Mouse (Mus musculus) cerebral cortex, adult 2 months (tissue): ENCODE data around the gene Cog2.

Experiments
- WGBS: fragments of 180-500 bp; shearing (Covaris S2); methylation state at CpG from one replicate; pipeline ENCODE4 v1.1.7; 2018; 5-methylcytosine and 5-hydroxymethylcytosine counted together

Cog2 gene

GRCm38 (mm10) chr8:124520249-124521080 is at the start of gene Cog2:
Gene Cog2, plus strand, starts transcription at chr8:124520767.
- WGBS = 10% methylated on average over 50 of the region's 50 CpGs

- 89% methylated on average over 5 of the region's 5 CpGs for WGBS
Measured at GRCm38 (mm10) chr8:124475690-124476089, 44.9 kb upstream of the Cog2 start.

- WGBS = 40% methylated on average over 9 of the region's 9 CpGs
Measured at GRCm38 (mm10) chr8:124476701-124477100, 43.9 kb upstream of the Cog2 start.

GRCm38 (mm10) chr8:124479251-124479650 is 41.3 kb upstream of the Cog2 start:
- WGBS = 59% methylated on average over 3 of the region's 3 CpGs

GRCm38 (mm10) chr8:124480321-124480720 is 40.2 kb upstream of the Cog2 start:
- 88% methylated on average over 8 of the region's 8 CpGs for WGBS

GRCm38 (mm10) chr8:124482790-124483189 is 37.8 kb upstream of the Cog2 start:
- WGBS = 73% methylated on average over 2 of the region's 2 CpGs

- WGBS = 71% methylated on average over 7 of the region's 7 CpGs
Measured at GRCm38 (mm10) chr8:124483356-124484115, 37.0 kb upstream of the Cog2 start.

- WGBS = 81% methylated on average over 6 of the region's 6 CpGs
Measured at GRCm38 (mm10) chr8:124489311-124489710, 31.3 kb upstream of the Cog2 start.

- 80% methylated on average over 6 of the region's 6 CpGs for WGBS
Measured at GRCm38 (mm10) chr8:124489786-124490185, 30.8 kb upstream of the Cog2 start.

GRCm38 (mm10) chr8:124494397-124494796 is 26.2 kb upstream of the Cog2 start:
- 35% methylated on average over 3 of the region's 3 CpGs for WGBS

- WGBS = 55% methylated on average over 15 of the region's 15 CpGs
Measured at GRCm38 (mm10) chr8:124494955-124495354, 25.6 kb upstream of the Cog2 start.

GRCm38 (mm10) chr8:124495676-124496075 is 24.9 kb upstream of the Cog2 start:
- 63% methylated on average over 11 of the region's 11 CpGs for whole genome bisulfite sequencing

- WGBS = 76% methylated on average over 4 of the region's 4 CpGs
Measured at GRCm38 (mm10) chr8:124496266-124496665, 24.3 kb upstream of the Cog2 start.

GRCm38 (mm10) chr8:124496871-124497270 is 23.7 kb upstream of the Cog2 start:
- WGBS = 63% methylated on average over 5 of the region's 5 CpGs

- WGBS = 60% methylated on average over 7 of the region's 7 CpGs
Measured at GRCm38 (mm10) chr8:124499236-124499937, 21.2 kb upstream of the Cog2 start.

GRCm38 (mm10) chr8:124499938-124500239 is 20.7 kb upstream of the Cog2 start:
- WGBS = 85% methylated on average over 5 of the region's 5 CpGs

- 35% methylated on average over 8 of the region's 8 CpGs for WGBS
Measured at GRCm38 (mm10) chr8:124507572-124508320, 12.8 kb upstream of the Cog2 start.

- 43% methylated on average over 6 of the region's 6 CpGs for WGBS
Measured at GRCm38 (mm10) chr8:124508321-124508695, 12.3 kb upstream of the Cog2 start.

GRCm38 (mm10) chr8:124509156-124509555 is 11.4 kb upstream of the Cog2 start:
- WGBS = 42% methylated on average over 3 of the region's 3 CpGs

- WGBS = 48% methylated on average over 3 of the region's 3 CpGs
Measured at GRCm38 (mm10) chr8:124516039-124516438, 4.5 kb upstream of the Cog2 start.

- 25% methylated on average over 6 of the region's 6 CpGs for WGBS
Measured at GRCm38 (mm10) chr8:124516525-124516924, 4.0 kb upstream of the Cog2 start.

- 45% methylated on average over 6 of the region's 6 CpGs for WGBS
Measured at GRCm38 (mm10) chr8:124517142-124517541, 3.4 kb upstream of the Cog2 start.
